Mouse (Mus musculus) left cerebral cortex, adult 11 months (tissue): ENCODE measurements around the gene Ppm1g.

ENCODE experiments used
- DNase-seq: peaks from one replicate; pipeline ENCODE4 v3.0.0; 2022; ENCODE audit warnings: low spot score

Gene Ppm1g

DNA sequence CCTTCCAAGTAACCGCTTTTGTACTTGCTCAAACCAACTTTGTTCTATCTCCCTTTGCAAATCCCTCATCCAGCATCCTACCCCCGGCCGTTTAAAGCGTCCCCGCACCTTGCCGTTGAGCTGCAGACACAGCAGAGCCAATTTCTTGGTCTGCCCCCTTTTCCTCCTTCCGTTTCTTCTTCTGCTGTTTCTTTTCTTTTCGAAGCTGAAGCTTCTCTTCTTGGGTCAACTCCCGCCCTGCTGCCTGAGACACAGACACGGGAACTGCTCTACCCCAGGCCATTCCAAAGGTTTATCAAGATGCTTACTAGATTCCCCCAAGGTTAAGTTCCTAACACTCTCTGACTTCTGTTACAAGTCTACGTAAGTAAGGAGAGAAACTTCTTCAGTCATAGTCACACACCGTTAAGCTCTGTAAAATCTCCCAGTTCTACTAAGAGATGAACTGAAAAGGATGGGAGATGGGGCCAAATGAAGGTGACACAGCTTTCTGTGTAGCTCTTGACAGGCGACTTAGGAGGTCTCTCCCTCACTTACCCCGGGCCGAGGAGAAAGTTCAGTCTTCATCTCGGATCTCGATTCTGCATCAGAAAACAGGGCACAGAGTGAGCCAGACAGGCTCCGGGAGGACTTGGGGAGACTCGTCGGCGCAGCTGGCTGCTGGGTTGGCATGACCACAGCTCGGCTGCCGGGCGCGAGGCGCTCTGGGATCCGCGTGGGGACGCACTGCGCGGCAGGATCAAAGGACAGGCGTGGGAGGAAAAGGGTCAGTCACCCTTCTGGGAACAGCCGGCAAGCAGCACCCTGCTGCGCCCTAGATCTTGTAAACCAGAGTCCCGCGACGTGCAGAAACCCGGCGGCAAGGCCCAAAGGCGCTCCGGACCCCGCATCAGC is 28.2 kb downstream of the Ppm1g start:
- DNase-seq: no peak

DNA sequence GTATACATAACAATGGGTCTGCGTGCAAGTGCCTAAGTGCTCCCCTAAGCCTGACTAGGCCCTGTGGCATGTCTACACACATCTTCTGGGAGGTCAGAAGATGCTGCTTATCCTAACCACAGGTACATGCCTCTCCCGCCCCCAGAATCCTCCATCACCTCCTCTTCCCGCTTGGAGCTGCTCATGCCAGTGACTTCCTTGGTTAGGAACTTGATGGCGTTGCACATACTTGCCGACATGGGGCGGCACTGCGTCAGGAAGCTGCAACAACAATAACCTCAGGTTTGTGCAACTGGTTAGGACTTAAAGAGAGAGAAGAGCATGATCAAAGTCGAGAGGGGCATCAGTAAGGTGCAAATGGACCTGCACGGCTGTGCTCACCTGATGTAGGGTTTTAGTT is 30.3 kb downstream of the Ppm1g start:
- no peak for DNase-seq

DNA sequence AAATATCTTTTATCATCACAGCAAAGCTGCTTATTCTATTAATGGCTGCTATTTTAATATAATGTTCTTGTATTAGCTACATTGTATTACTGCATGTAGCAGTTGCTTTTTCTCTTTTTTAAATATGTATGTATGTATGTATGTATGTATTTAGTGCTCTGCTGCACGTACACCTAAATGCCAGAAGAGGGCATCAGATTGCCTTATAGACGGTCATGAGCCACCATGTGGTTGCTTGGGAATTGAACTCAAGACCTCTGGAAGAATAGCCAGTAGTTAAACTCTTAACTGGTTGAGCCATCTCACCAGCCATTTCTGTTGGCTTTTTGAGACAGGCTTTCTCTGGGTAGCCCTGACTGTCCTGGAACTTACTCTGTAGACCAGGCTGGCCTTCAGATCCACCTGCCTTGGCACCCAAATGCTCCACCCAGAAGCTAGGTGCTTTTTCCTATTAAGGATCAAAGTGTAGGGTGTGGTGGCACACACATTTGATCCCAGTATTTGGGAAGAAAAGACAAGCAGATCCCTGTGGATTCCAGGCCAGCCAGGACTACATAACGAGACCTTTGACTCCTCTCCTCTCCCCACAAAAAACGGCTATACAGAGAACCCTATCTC is 32.2 kb downstream of the Ppm1g start:
- no peak for DNase-seq

DNA sequence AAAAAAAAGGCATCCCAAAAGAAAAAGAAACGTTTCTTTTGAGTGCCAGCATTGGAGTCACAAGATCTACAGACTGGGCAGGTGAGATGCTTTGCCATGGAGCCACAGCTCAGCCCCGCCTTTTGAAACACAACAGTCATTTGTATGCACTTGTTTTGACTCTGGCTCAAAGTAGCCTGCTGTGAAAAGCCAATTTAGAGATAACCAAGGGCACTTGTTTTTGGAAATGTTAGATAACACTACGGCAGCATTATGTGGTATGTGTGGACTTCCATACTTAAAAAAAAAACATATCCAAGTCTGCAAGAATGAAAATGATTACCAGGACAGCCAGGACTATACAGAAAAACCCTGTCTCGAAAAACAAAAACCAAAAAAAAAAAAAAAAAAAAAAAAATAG is 36.8 kb downstream of the Ppm1g start:
- DNase-seq: no peak

DNA sequence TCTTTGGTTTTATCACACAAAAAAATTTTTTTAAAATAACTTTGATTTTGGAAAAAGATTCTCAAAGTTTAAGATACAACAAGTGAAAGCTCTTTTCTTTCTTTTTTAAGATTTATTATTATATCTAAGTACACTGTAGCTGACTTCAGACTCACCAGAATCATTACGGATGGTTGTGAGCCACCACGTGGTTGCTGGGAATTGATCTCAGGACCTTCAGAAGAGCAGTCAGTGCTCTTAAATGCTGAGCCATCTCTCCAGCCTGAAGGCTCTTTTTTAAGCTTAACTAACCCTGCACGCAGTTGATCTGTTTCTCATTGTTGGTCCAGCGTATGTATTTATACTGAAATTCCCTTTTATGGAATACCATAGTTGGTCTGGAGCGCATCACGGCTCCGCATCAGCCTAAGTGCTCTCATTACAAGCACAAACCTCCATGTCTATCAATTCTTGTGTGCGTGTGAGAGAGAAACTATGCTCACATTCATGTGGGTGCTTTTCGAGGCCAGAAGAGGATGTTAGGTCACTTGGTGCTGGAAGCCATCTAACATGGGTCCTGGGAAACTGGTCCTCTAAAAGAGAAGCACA is 39.2 kb downstream of the Ppm1g start:
- no peak for DNase-seq

DNA sequence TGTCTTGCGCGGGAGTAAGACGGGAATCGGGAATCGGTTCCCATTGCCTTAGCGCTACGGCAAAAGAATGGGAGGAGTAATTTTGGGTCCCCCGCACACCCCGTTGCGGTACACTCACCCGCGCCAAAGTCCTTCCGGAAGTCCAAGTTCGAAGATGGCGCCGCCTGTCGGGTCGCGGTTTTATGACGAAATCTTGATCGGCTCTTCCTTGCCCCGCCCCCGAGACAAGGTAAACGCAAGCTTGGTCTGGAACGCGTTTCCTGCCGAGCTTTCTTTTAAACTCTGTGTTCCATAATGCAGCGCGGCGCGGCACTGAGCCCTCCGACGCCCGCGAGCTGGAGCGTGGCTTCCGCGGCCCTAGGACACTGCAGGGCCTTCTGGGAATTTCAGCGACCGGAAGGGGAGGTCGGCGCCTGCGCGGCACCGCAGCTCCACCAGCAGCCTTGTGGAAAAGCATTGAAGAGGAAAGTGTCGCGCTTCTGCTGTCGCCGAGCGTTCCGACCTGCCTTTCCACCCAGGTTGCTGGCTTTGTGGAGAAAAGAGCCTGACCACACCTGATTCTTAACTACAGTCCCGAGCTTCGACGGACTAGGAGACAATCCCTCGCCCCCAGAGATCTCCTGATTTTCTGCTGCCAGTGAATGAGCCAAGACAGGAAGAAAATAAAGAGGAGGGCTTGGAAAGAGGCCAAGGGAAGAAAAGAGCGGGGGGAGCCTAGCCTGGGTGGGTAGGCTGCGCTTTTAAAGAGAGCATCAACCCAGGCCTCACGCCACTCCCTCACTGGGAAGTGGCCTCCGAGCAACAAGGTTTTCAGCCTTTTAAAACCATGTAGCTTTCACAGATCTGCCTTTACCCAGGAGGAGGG is 40.5 kb downstream of the Ppm1g start, which contains the start of the genes Gm29609 and Gtf3c2:
Gm29609 (minus strand) TSS at position 146 of the 865 bp plus-strand sequence.
Gtf3c2 (minus strand) TSS at position 379 of the 865 bp plus-strand sequence.
- DNase-seq: peak; percentile 93

DNA sequence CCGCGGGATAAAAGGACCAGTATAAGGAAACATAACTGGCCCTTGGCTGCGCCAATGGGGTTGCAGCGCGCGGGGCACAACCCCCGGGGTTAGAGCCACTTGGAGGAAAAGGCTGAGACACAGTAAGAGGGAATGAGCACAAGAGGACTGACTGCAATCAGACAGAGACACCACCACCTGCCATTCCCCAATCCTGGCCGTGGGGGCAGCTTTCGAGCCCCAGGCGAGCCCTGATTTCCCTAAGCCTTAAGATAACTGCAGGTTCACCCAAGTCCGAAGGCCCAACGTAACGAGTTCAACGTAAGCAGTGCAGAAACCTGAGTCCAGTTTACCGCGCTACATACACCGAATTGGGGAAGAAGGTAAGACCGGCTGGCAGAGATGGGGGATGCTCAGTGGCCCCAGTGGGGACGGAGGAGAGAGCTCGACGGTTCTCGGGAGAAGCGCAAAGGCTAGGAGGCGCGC is 41.2 kb downstream of the Ppm1g start:
- DNase-seq: no peak

DNA sequence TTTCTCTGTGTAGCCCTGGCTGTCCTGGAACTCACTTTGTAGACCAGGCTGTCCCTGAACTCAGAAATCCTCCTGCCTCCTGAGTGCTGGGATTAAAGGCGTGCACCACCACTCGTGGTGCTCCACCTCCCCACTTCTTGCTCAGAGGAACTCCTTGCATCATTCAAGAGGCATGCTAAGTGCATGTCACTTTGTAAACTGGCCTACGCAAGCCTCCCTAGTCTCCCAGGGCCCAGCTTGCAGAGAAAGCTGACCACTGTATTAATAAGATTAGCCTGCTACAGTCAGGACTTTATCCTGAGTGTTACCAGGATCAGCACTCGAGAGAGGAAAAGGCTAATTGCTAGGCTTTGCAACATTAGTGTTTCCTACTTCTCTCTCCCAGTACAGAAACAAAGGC is 51.9 kb downstream of the Ppm1g start:
- no peak for DNase-seq

DNA sequence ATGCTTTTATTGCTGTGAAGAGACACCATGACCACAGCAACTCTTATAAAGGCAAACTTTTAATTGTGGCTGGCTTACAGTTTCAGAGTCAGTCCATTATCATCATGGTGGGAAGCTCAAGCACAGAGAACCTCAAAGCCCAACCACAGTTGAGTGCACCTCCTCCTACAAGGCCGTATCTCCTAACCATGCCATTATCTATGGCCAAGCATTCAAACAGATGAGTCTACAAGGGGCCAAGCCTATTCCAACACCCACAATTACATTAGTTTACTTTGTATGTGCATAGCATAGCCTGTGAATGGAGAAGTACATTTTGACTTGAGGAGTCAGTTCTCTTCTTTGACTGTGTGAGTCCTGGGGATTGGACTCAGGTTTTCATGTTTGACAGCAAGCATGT is 55.6 kb downstream of the Ppm1g start:
- no peak for DNase-seq

DNA sequence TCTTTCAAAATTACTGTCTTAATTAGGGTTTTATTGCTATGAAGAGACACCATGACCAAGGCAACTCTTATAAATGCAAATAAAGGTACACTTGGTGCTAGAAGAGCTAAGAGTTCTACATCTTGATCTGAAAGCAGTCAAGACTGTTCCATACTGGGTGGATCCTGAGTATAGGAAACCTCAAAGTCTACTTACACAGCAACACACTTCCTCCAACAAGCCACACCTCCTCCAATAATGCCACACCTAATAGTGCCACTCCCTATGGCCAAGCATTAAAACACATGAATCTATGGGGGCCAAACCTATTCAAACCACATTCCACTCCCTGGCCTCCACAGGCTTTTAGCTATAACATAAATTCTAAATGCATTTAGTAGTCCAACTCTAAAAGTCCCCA is 58.0 kb downstream of the Ppm1g start:
- no peak for DNase-seq

DNA sequence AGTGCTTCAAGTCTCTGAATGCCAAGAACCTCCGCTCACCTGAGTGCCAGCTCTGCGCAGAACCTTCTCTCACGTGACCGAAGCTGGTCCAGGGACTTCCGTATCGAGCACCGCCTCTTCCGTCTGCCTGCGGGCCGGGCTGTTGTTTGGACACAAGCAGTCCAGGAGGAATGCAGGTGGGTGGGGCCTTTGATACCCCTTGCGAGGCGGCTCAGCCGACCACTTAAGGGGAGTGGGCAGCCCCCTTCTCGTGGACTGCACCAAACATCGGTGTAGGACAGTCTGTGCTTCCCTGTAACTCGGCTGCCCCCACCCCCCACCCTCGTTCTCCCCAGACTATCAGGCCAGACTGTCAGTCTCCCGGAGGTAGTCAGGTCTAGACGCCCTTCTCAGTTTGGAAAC is 66.3 kb downstream of the Ppm1g start, which contains the start of gene Mpv17:
Mpv17 (minus strand) TSS at position 100 of the 402 bp plus-strand sequence.
- DNase-seq: peak; percentile 86

DNA sequence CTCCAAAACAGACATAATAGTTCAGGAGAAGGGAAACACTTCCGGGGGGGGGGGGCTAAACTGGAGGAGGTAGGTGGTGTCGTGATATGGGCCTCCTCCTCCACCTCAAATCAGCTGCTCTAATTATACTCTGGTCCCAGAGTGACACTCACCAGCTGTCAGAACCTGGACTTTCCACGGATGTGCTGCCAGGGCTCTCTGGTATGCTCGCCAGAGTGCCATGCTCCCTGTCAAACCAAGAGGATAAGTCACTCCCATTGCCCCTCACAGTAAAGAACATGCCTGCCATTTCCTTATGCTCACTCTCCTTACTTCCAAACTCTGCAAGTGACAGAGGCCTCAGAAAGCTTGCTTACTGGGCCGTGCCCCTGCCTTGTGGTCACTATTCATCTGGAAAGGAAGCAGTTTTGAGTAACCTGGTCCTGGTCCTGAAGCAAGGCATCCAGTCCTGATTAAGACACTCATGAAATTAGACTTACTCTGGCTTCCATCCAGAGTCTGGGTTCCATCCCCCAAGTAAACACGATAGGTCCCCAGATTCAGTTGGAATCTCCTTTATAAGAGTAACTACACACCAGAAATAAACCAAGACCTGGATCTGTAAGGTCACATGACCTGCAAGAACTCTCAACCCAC is 66.9 kb downstream of the Ppm1g start:
- no peak for DNase-seq
